Mouse (Mus musculus) cerebellum, adult 11-12 months (tissue): Measurements from ENCODE around the gene Fam234b.

Experiments
- DNase-seq: peaks from one replicate; pipeline ENCODE4 v3.0.0; 2022

Fam234b gene

DNA sequence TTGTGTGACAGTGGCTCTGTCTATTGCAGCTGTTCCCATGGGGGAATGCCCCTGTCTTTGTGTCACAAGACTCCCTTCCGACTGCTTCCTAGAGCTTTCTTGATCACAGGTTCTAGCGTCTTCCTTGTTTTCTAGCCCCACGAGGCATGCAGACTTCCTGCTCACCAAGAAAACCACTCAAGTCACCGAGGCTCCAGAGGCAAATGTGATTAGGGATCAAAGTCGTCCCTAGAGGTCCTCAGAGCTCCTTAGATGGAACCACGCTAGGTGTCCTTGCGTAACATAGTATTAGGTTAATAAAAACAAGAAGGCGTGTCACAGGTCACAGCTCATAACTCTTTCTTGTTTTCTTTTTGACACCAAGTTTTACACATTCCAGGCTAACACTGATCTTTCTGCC lies 13.8 kb upstream of the Fam234b start:
- no peak for DNase-seq

DNA sequence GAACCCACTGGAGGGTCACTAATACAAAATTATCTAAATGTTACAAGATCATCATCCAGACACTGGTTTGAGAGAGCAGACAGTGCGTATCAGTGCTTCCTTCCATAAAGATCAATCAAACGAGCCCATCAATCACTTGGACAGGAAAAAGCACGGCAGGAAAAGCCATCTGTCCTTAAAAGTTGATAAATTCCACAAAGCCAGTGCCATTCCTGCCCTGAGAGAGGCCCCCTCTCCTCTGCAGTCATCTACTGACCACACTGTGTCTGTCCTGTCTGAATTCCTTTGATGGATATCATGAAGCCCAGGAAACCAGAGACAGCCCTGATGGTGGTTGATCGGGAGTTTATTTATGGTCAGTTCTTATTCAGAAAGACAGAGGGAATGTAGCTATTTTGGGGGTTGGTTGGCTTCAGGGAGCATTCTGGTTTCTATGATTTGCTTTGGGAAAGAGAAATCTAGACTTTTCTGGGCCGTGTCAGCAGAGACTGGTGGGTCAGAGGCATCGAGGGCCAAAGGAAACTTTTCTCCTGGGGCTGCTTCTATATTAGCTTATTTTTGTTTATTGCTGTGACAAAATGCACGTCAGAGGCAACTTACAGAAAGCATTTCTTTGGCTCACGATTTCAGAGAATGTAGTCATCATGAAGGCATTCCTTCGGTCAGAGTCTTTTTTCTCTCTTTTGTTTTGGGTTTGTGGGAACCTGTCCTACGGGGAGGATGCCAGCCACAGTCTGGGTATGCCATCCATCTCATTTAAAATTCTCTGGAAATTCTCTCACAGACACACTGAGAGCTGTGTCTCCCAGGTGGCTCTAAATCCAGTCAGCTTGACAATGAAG lies 10.5 kb upstream of the Fam234b start:
- no peak for DNase-seq

DNA sequence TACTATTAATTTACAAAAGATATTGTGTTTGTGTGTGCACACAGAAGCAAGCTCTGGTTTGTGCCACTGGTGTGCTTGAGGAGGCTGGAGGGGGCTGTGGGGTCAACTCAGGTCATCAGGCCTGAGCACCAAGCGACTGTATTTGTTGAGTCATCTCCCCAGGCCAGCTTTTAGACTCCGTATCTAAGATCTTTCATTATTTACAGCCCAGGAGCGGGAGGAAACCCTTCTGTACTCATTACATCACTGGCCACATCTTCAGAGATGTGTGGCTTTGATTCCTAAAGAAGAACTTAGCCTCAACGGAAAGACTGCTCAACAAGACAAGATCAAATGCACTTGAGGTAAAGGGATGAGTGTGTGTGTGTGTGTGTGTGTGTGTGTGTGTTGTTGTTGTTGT lies 9.1 kb upstream of the Fam234b start:
- DNase-seq, result no peak

DNA sequence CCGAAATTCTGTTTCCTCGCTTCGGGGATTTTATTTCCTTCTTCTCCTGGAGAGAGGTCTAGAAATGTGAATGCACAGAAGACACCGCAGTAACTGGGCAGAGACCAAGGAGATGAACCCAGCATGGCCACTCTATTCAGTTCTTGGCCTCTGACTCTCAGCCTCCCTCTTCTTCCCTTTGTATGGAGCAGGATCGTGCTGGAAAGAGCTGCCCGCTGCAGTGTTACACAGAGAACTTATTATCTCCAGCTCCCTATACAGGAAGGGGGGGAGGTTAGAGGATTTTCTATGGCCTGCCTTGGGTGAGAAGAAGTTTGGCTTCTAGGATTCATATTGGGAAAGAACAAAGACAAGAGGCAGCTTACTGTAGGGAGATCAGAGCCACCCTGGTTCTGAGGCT lies 7.7 kb upstream of the Fam234b start:
- DNase-seq, result no peak

DNA sequence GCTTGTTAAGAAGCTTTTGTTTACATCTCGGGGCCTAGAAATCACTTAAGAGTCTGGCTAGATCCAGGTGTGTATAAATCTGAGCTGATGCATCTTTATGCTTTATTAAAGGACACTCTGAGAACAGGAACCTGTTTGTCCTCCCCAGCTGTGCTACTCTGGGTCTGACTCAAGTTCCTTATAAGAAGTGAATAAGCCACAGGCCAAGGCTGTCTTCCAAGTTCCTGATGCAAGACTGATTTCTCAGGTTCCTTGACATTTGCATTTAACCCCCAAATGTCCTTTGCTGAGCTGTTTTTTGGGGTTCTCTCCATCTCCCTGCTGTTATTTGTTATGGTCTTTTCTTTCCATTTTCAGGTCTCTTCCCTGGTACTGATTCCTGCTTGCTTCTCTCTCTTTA lies 5.9 kb upstream of the Fam234b start:
- DNase-seq, result no peak

DNA sequence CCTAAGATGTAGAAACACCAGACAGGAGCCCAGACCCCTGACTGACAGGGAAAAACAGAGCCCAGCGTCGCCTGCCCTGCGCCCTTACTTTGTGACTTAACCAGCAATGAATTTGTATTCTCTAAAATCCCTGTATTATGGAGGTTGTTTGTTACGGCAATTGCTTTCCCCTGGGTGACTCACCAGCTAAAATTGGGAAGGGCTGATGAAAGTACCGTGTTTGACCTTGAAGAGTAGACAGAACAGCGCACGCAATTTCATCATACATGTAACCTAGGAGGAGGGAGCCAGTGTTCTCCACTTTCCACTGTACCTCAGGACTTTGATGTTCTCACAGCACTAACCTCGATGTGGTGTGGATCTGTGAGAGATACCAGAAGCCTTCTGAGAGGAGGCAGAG lies 4.8 kb upstream of the Fam234b start:
- DNase-seq, result no peak

DNA sequence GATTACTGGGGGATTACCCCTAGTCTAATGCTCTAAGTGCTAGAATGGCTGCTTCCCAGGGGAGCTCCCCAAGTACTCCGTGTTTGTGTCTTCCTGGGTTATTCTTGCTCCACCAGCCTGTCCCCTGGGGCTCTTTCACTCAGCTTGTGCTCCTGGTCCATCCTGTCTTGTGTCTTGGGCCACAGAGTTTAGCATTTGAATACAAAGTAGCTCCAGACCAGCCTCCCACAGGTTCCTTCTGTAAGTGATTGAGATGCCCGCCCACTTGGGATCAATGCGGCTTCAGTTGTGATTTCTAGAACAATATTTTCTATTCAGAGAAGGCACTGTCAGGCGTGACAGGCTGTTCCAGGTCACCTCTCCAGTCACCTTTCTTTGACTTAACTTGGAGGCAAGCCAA lies 4.0 kb upstream of the Fam234b start:
- DNase-seq, result no peak

DNA sequence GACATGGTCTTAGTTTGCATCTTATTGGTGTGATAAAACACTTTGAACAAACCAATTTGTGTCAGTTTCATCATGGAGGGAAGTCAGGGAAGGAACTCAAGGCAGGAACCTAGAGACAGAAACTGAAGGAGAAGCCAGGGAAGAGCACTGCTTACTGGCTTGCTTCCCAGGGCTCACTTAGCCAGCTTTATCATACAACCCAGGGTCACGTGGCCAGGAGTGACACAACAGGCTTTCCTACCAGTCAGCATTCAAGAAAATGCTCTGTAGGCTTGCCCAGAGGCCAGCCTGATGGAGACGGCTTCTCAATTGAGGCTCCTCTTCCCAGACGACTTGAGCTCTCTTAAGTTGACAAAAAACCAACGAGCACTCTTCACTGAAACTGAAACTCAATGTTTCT lies 2.9 kb upstream of the Fam234b start:
- no peak for DNase-seq

DNA sequence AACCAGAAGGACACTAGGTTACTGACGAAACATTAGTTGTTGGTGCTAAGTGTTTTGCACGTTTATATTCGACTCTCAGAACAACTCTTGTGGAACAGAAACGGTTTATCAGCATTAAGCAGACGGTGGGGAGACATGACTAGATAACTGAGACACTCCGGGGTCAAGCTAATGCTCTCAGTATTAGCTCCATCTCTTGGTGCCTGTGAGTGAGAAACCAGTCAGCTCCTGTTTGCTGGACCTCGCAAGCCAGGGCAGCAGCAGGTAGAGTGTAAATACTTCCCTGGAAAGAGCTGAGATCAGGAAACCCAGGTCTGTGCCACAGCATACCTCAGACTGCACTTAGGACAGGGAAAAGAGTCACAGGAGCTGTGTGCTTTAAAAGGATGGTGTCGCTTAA lies 1.1 kb upstream of the Fam234b start:
- DNase-seq, result no peak

DNA sequence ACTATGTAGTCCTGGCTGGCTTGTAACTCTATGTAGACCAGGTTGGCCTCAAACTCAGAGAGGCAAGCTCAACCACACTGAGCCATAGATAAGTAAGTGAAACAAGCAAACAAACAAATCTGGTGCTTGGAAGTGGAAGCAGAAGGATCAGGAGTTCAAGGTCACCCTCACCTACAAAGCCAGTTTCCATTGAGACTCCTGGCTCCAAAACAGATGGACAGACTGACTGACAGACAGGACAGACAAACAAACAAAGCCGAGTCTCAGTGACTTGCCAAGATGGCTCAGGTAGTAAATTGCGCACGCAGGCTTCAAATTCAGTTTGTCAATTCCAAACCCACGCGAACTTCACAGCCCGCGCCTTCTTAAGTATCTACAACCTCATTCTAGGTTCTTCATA lies 331 bp upstream of the Fam234b start:
- DNase-seq, result no peak

DNA sequence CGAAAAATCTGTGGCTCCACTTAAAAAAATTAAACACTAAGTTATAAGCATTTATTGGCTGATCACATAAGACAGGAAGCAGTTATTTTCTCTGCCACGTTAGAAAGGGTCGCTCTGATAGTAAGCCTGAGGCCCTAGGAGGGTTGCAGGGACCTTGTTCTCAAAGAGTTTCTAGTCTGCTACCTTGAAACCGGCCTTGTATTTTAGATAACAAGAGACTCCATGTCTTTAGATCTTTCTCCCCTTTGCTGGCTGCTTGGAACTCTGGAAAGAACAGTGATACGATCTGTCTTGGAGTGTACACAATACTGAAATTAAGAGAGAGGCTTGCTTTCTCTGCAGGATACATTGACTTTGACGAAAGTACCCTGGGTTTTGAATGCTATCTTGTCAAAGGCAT lies 949 bp downstream of the Fam234b start:
- no peak for DNase-seq

DNA sequence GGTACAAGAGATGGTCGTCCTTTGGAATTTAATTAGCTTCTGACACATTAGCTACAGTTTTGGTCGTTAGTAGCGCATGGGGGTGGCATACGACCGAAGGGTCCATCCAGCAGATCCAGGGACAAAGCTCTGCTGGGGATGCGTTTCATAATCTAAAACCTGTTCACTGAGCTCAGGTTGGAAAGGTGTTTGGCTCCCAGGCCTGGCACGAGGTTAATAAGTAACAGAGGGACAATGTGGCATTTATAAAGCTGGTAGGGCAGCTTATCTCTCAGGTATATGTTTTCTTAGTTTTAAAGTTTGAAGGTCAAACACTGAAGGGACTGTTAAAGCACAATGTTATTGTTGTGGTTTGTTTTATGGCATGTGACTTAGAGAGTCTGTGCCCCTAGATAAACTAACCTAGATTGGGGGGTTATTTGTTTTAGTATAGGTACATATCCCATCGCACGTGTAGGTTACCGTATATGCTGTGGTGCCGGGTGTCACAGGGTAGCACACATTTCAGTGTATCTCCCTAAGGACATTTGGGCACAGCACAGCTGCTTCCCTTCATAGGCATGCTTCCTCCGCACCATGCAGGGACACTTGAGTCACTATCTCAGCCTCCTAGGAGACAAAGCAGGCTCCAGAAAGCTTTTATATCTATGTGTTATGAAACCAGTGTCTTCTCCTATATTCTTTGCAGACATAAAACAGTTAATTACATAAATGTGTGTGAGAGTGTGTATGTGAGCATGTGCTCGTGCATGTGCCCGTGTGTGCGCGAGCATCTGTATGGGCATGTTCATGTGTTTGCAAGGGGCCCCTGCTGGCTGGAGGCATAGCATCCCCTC lies 2.6 kb downstream of the Fam234b start:
- no peak for DNase-seq

DNA sequence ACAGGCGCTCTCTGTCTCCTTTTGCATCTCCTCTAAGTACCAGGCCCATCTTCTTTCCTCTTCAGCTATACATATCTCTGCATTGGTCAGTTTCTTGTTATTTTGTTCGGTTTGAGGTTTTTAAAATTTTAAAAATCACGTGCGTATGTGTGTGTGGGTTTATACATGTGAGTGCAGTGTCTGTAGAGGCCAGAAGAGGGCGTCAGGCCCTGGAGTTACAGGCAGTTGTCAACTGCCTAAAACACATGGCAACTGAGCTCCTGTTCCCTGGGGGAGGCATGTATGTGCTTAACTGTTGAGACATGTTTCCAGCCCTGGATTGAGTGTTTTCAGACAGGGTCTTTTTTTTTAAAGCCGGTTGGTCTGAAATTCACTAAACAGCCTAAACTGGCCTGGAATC lies 4.9 kb downstream of the Fam234b start:
- DNase-seq, result no peak

DNA sequence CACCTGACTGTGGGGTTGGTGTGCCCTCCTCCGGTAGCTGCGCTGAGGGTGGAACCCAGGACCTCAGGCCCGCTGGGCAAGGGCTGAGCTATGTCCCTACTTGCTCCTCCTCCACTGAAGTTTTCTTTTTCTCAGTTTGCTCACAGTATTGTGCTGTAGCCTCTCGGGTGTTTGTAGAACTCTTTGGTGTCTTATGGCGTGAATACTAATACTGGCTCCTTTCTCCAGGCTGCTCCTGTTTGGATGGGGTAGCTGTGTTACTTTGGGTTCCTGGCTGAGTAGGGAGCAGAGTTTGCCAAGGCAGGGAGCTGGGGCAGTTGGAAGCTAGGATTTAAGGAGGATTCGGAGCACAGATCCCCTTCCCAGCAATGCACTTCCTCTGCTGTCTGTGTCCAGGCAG lies 6.0 kb downstream of the Fam234b start:
- peak; percentile 28 for DNase-seq

DNA sequence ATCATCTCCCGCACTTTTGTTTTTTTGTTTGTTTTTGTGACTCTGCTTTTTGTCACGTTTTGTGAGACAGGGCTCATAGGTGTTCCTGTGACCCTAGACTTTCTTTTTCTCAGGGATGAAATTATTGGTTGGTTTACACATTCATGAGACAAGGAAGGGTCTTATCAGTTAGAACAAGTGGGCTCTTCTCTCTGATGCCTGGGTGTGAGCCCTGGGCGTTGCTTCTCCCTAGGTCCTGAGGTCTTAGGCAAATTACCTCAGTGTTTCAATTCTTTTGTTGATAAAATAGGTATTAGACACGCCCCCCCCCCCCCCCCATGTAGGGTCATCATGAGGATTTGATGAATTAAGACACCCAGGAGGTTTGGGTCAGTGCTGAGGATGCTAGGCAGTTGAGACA lies 7.1 kb downstream of the Fam234b start:
- no peak for DNase-seq

DNA sequence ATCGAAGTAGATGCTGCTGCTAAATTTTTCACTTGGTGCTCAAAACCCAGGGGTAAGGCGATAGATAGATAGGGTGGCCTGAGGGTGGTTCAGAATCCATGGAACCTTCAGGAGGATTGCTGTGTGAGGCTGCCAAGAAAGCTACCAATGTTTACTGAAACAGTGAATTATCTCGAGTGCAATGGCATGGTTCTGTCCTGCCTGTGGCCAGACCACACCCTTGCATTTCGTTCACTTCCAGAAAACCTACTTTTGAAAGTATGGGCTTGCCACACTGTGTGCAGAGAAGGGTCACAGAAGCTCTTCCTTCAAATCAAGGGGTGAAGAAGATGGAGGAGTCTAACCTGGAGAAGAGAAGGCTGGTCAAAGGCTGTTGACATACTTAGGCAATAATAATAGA lies 8.0 kb downstream of the Fam234b start:
- no peak for DNase-seq

DNA sequence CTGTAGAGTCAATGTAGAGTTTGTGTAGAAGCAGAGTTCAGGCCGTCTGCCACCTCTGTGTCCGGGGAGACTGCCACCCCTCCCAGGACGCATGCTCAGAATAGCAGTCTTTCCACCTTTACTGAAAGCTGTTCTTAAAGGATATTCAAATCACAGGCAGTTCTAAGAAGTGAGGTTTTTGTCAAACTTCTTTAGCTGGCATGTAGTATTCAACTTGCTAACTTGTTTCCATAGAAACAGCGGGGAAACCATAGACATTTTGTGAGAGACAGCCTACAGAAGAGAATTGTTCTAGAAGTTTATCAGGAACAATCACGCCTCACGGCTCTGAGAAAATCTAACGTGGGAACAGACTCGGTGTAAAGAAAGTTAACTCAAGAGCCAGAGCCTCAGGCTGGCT lies 9.1 kb downstream of the Fam234b start:
- no peak for DNase-seq

DNA sequence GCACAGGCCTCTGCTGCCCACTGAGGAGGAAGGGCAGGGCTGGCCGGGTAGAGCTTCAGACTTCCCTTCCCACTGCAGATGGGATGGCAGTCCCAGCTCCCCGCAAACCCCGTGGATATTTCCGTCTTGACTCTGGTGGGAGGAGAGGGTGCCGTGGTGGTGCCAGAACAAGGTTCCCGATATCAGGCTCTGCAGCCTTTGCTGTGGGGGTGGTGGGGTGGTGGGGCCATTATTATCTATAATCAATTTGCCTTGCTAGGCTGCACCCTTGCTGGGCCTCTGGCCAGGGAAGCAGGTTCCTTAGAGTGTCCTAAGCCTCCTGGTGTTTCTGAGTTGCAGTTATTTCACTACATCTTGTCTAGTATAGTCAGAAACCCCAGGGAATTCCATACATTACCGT lies 13.4 kb downstream of the Fam234b start:
- no peak for DNase-seq

DNA sequence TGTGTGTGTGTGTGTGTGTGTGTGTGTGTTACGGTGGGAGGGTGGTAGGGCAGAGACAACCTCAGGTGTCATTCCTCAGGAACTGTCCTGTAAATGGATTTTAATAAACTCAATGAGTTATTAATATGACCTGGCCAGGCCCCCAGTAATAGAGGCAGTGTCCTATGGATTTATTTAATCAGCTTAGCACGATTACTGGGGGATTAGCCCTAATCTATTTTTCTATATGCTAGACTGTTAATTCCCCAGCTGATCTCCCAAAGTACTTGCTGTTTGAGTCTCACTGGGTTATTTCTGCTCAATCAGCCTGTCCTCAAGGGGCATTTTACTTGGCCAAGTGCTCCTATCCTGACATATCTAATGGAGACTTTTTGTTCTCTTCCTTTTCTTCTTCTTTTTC lies 14.9 kb downstream of the Fam234b start:
- DNase-seq, result no peak

DNA sequence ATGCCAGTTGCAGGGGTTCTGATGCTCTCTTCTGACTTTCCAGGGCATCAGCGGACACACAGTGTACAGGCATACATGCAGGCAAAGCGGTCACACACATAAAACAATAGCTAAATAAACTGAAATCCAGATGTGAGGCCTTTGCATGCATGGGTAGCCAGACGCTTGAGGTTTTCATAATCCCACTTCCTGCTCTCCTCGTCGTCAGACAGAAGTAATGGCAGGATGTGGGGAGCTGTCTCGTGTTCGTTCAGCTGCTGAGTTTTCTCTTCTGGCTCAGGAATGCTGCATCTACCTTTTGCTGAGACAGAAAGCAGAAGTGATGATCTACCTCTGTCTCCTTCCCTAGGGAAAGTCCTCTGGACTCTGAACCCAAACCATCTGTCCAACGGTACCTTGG lies 20.6 kb downstream of the Fam234b start:
- DNase-seq, result no peak

DNA sequence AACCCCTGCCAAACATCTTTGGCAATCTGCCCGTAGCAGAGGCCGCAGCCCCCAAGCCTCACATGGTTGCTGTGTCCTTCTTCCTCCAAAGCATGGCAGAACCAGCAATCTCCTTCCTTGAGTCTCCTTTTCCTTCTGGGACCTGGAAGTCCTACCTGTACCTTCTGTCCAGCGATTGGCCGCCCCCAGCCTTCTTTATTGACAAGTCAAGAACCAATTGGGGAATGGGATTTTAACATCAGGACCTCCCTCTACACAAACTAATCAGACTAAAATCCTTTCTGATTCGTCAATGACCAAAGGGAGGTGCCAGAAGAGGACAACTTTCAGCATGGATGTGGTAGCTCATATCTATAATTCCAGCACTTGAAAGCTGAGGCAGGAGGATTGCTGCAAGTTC lies 22.1 kb downstream of the Fam234b start:
- no peak for DNase-seq

DNA sequence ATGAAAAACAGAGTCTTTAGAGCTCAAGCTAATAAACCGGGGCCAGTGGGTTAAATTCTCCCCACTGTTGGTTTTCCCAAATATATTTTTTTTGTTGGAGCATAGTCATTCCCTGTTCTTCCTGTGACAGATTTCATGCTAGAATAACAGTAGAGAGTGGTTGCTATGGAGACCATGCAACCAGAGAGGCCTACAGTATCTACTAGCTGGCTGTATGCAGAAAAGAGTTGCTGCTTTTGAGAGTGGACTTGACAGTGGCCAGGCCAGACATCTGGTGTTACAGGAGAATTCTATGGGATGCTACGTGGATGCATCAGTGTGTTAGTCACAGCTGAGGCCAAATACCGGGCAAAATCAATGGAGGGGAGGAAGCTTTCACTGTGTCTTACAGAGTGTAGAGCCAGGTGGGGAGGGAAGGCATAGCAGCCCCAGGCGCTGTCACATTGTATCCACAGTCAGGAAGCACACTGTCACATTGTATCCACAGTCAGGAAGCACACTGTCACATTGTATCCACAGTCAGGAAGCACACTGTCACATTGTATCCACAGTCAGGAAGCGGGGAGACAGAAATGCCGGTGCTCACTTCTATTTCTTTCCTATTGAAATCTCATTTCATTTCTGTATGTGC lies 26.1 kb downstream of the Fam234b start:
- no peak for DNase-seq

DNA sequence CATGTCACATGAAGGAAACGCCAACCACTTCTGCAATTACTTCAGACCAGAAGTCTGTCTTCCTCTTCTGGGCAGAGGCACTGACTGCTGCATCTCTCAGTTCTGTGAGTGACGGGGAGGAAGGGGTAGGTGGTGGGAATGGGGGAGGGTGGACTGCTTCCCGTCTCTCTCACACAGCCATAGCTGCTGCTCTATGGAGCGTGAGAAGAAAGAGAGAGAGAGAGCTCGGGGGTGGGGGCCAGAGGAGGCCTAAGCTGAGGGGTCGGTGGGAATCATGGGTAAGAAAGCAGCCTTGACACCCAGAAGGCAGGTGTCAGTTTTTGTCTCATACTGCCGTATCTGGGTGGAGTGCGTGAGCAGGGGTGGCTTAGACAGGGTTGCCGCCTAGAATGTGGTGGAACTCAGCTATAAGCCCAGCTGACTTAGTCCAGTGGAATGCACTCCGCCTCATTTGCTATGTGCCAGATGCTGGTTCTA lies 30.7 kb downstream of the Fam234b start:
- no peak for DNase-seq

DNA sequence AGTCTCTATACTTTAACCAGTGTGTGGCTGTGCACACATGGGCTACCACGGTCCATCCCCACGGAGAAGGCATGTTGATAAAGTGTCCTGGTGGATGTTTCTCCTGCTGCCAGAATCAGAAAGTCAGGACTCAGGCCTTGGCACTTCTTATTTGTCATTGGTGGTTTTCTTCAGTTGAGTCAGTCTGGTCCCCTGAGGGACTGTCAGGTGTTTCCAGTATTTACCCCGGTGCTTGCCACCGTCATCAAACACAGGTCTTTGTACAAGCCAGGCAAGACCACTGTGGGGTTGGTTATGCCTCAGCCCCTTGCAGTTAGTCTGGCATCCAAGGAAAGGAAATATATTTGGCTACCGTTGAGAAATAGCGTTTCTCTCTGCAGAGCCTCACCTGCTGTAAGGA lies 32.8 kb downstream of the Fam234b start:
- no peak for DNase-seq
